Mouse (Mus musculus) embryonic facial prominence, embryonic 15.5 days (tissue): Measurements from ENCODE around the gene Slc26a6. TPM values are rescaled to one million over a fixed set of nuclear protein-coding genes. Genes with fewer than 3 reads are reported as not detected.

Experiments
- ATAC-seq: fragments of 200-750 bp; cut with Nextera tagmentation; 2 replicates; pipeline ENCODE4 v1.8.0; 2017; ENCODE audit warnings: low read depth, moderate TSS enrichment; ENCODE audit not compliant: insufficient number of reproducible peaks, low FRiP score, low TSS enrichment
- H3K27ac ChIP-seq: fragments of 300-500 bp; sonication (generic); replicated peaks from 2 replicates; pipeline ENCODE4 v1.5.1; 2015; ENCODE audit warnings: mild to moderate bottlenecking, inconsistent platforms
- H3K27me3 ChIP-seq: fragments of 300-500 bp; sonication (generic); 2 replicates; pipeline ENCODE4 v1.6.1; 2015; ENCODE audit warnings: inconsistent platforms
- H3K36me3 ChIP-seq: fragments of 300-500 bp; sonication (generic); 2 replicates; pipeline ENCODE4 v1.6.1; 2015; ENCODE audit warnings: mild to moderate bottlenecking, inconsistent platforms
- H3K4me1 ChIP-seq: fragments of 300-500 bp; sonication (generic); 2 replicates; pipeline ENCODE4 v1.6.1; 2015; ENCODE audit warnings: inconsistent platforms
- H3K4me2 ChIP-seq: fragments of 300-500 bp; sonication (generic); replicated peaks from 2 replicates; pipeline ENCODE4 v1.6.1; 2015; ENCODE audit warnings: mild to moderate bottlenecking, inconsistent platforms
- H3K4me3 ChIP-seq: fragments of 300-500 bp; sonication (generic); replicated peaks from 2 replicates; pipeline ENCODE4 v1.5.1; 2015; ENCODE audit warnings: mild to moderate bottlenecking, inconsistent platforms
- H3K9ac ChIP-seq: fragments of 300-500 bp; sonication (generic); 2 replicates; pipeline ENCODE4 v1.6.1; 2015; ENCODE audit warnings: inconsistent platforms
- H3K9me3 ChIP-seq: fragments of 300-500 bp; sonication (generic); replicated peaks from 2 replicates; pipeline ENCODE4 v1.6.1; 2016; ENCODE audit warnings: inconsistent platforms
- WGBS: fragments of 180-500 bp; shearing (Covaris S2); methylation state at CpG from one replicate; pipeline ENCODE4 v1.1.7; 2015; 5-methylcytosine and 5-hydroxymethylcytosine counted together
- polyA plus RNA-seq: library from polyadenylated mRNA; unstranded; fragments of >200 nt; fragmentation: Nextera tagmentation; extraction: Ambion mirVana; gene quantifications from 2 replicates; pipeline ENCODE4 v1.2.1, GENCODE M21; 2015

Gene Slc26a6
- polyA plus RNA-seq, 1 experiment from 2014 or later: 15.3 TPM

GRCm38 (mm10) chr9:108847374-108847773 lies 5.7 kb upstream of the Slc26a6 start:
- H3K4me3 ChIP-seq: no peak overlapping the region
- H3K4me2 ChIP-seq: no peak overlapping the region
- no peak overlapping the region for H3K9ac ChIP-seq
- peaks cover 8% of the 10 kb centered on the region; the same call in 1 of the 2 replicates for H3K4me1 ChIP-seq
- no peaks in the 10 kb centered on the region for H3K36me3 ChIP-seq
- no peak for ATAC-seq
- no peak overlapping the region for H3K27ac ChIP-seq
- H3K27me3 ChIP-seq: 0 out of 2 replicates have a peak, but pooled peaks cover 4% of the 10 kb centered on the region
- H3K9me3 ChIP-seq: no peaks in the 10 kb centered on the region
- WGBS: 84% methylated on average over 4 of the region's 4 CpGs

- Histone ChIP-seq H3K36me3 (no peaks in the 10 kb centered on the region), H3K4me1 (peaks cover 10% of the 10 kb centered on the region), H3K27me3 (no peaks in the 10 kb centered on the region), H3K4me2 (no peak overlapping the region), H3K27ac (no peak overlapping the region), H3K9ac (no peak overlapping the region), H3K9me3 (no peaks in the 10 kb centered on the region), H3K4me3 (no peak overlapping the region)
- ATAC-seq: no peak
- WGBS: 67% methylated on average over 17 of the region's 17 CpGs
Measured at GRCm38 (mm10) chr9:108848419-108848818, 4.7 kb upstream of the Slc26a6 start.

GRCm38 (mm10) chr9:108853635-108854240 lies 655 bp downstream of the Slc26a6 start:
- Histone ChIP-seq H3K4me3 (peak overlapping the region; percentile 75), H3K9ac (peak overlapping the region; percentile 67), H3K27ac (peak overlapping the region; percentile 91), H3K9me3 (no peaks in the 10 kb centered on the region), H3K27me3 (no peaks in the 10 kb centered on the region), H3K4me2 (peak overlapping the region; percentile 76), H3K4me1 (peaks cover 27% of the 10 kb centered on the region), H3K36me3 (peaks cover 11% of the 10 kb centered on the region; the same call in 1 of the 2 replicates)
- WGBS: 2% methylated on average over 25 of the region's 25 CpGs
- ATAC-seq: peak; percentile 89

GRCm38 (mm10) chr9:108854241-108854696 lies 1.2 kb downstream of the Slc26a6 start:
- Histone ChIP-seq H3K9ac (peak overlapping the region; percentile 67), H3K27me3 (no peaks in the 10 kb centered on the region), H3K4me2 (peak overlapping the region; percentile 76), H3K4me1 (peaks cover 27% of the 10 kb centered on the region), H3K36me3 (peaks cover 15% of the 10 kb centered on the region; the same call in 1 of the 2 replicates), H3K27ac (peak overlapping the region; percentile 91), H3K4me3 (peak overlapping the region; percentile 75), H3K9me3 (no peaks in the 10 kb centered on the region)
- under 1% methylated on average over 28 of the region's 28 CpGs for WGBS
- ATAC-seq: peak; percentile 82

- Histone ChIP-seq H3K4me1 (peaks cover 27% of the 10 kb centered on the region), H3K36me3 (peaks cover 23% of the 10 kb centered on the region; the same call in 1 of the 2 replicates), H3K9ac (0 out of 2 replicates have a peak overlapping the region, but pooled peaks have one; percentile 9), H3K4me2 (peak overlapping the region; percentile 76), H3K4me3 (peak overlapping the region; percentile 75; the same call in 1 of the 2 replicates), H3K9me3 (no peaks in the 10 kb centered on the region), H3K27me3 (no peaks in the 10 kb centered on the region), H3K27ac (no peak overlapping the region)
- no peak for ATAC-seq
- WGBS: 60% methylated on average over 5 of the region's 5 CpGs
Measured at GRCm38 (mm10) chr9:108855335-108855734, 2.3 kb downstream of the Slc26a6 start.

GRCm38 (mm10) chr9:108858792-108859527 lies 5.9 kb downstream of the Slc26a6 start:
- Histone ChIP-seq H3K9me3 (no peaks in the 10 kb centered on the region), H3K27me3 (no peaks in the 10 kb centered on the region), H3K36me3 (peaks cover 35% of the 10 kb centered on the region), H3K27ac (no peak overlapping the region), H3K4me3 (no peak overlapping the region), H3K4me1 (peaks cover 13% of the 10 kb centered on the region), H3K4me2 (no peak overlapping the region), H3K9ac (no peak overlapping the region)
- 76% methylated on average over 8 of the region's 8 CpGs for WGBS
- no peak for ATAC-seq

GRCm38 (mm10) chr9:108912308-108912707 lies 59.2 kb downstream of the Slc26a6 start:
- no peak overlapping the region for H3K4me2 ChIP-seq
- H3K9me3 ChIP-seq: no peaks in the 10 kb centered on the region
- H3K27me3 ChIP-seq: no peaks in the 10 kb centered on the region
- no peak overlapping the region for H3K27ac ChIP-seq
- H3K4me1 ChIP-seq: no peaks in the 10 kb centered on the region
- ATAC-seq: no peak
- no peaks in the 10 kb centered on the region for H3K36me3 ChIP-seq
- WGBS: 38% methylated on average over 6 of the region's 6 CpGs
- H3K4me3 ChIP-seq: no peak overlapping the region
- H3K9ac ChIP-seq: no peak overlapping the region

- H3K9me3 ChIP-seq: no peaks in the 10 kb centered on the region
- WGBS: 81% methylated on average over 7 of the region's 7 CpGs
- H3K4me3 ChIP-seq: no peak overlapping the region
- no peaks in the 10 kb centered on the region for H3K36me3 ChIP-seq
- H3K9ac ChIP-seq: no peak overlapping the region
- no peak for ATAC-seq
- no peaks in the 10 kb centered on the region for H3K27me3 ChIP-seq
- H3K27ac ChIP-seq: no peak overlapping the region
- no peak overlapping the region for H3K4me2 ChIP-seq
- H3K4me1 ChIP-seq: no peaks in the 10 kb centered on the region
Measured at GRCm38 (mm10) chr9:108913161-108913560, 60.1 kb downstream of the Slc26a6 start.

GRCm38 (mm10) chr9:108913621-108914020 lies 60.5 kb downstream of the Slc26a6 start:
- no peaks in the 10 kb centered on the region for H3K36me3 ChIP-seq

GRCm38 (mm10) chr9:108914491-108914890 lies 61.4 kb downstream of the Slc26a6 start, which contains the start of gene Tmem89:
Gene Tmem89 (plus strand): TSS chr9:108914619.
- ATAC-seq: no peak
- Histone ChIP-seq H3K9me3 (no peaks in the 10 kb centered on the region), H3K27me3 (no peaks in the 10 kb centered on the region), H3K9ac (no peak within 1 kb of the TSS), H3K4me1 (no peaks in the 10 kb centered on the region), H3K4me3 (no peak within 1 kb of the TSS), H3K36me3 (no peaks in the 10 kb centered on the region), H3K4me2 (no peak within 1 kb of the TSS), H3K27ac (no peak within 1 kb of the TSS)
- WGBS: 79% methylated on average over 6 of the region's 6 CpGs

More at GRCm38 (mm10) chr9:108913621-108914020, 60.5 kb downstream of the Slc26a6 start:
- Histone ChIP-seq H3K27me3 (no peaks in the 10 kb centered on the region), H3K4me2 (no peak overlapping the region), H3K9me3 (no peaks in the 10 kb centered on the region), H3K27ac (no peak overlapping the region), H3K9ac (no peak overlapping the region), H3K4me1 (no peaks in the 10 kb centered on the region), H3K4me3 (no peak overlapping the region)
- WGBS: 69% methylated on average over 10 of the region's 10 CpGs
- no peak for ATAC-seq

GRCm38 (mm10) chr9:108925897-108926296 lies 72.8 kb downstream of the Slc26a6 start:
- Histone ChIP-seq H3K4me2 (no peak overlapping the region), H3K9me3 (no peaks in the 10 kb centered on the region), H3K36me3 (no peaks in the 10 kb centered on the region), H3K27ac (no peak overlapping the region), H3K4me1 (no peaks in the 10 kb centered on the region), H3K4me3 (no peak overlapping the region), H3K9ac (no peak overlapping the region), H3K27me3 (no peaks in the 10 kb centered on the region)
- 67% methylated on average over 8 of the region's 8 CpGs for WGBS
- ATAC-seq: no peak
